In genomic region chr2:174063074-174063473, GRCm38 (mm10) we compare ENCODE assay signal across 19 mouse cellular contexts. TPM values are rescaled to one million over a fixed set of nuclear protein-coding genes. Genes with fewer than 3 reads are reported as not detected.
DNase-seq lines count a peak whose midpoint lies in the region; ATAC-seq lines count a peak whose summit lies in the region.
"Had no signal": no experiment of that assay in that cellular context is flagged by ENCODE, and none has a peak within 500 bp of the region (broad histone marks: within the 10 kb centered on the region; RNA-seq: fewer than 3 reads in every experiment).

No protein-coding gene starts in this region.

- H3K4me1 ChIP-seq in embryonic facial prominence, embryonic 10.5 days, result 0 out of 2 replicates have a peak, but pooled peaks cover 3% of the 10 kb centered on the region
- H3K4me1 ChIP-seq in limb, embryonic 15.5 days, result peaks cover 41% of the 10 kb centered on the region

- no peak overlapping the region for H3K4me3 ChIP-seq in embryonic facial prominence, embryonic 10.5 days
- H3K4me3 ChIP-seq in limb, embryonic 15.5 days, result no peak overlapping the region
- H3K4me3 ChIP-seq: midbrain, embryonic 10.5 days; stomach, embryonic 15.5 days had no signal

- DNase-seq in heart, postnatal 10 days, result peak; percentile 45 to 54
- no peak for DNase-seq in heart, adult 9 months (ENCODE audit: low spot score in 2 of 2)
- no peak for DNase-seq in embryonic facial prominence, embryonic 10.5 days (ENCODE audit: low spot score)
- DNase-seq in fibroblast of lung, adult 2 months (ENCODE audit: low read depth), result peak; percentile 27
- DNase-seq in right cerebral cortex, postnatal 36 days (ENCODE audit: low spot score in 2 of 2), result no peak
- no peak for DNase-seq in ovary, postnatal 36 days (ENCODE audit: low spot score)
- no peak for DNase-seq in thymus, adult 18-20 months
- DNase-seq: adrenal gland, adult 8-10 months; cerebellum, adult 11-12 months; kidney, postnatal 14 days; liver, postnatal 0 days; lung, postnatal 36 days; retina, postnatal 1 day; thymus, postnatal 4 days had no signal

- H3K9me3 ChIP-seq in embryonic facial prominence, embryonic 10.5 days, result no peaks in the 10 kb centered on the region
- H3K9me3 ChIP-seq in limb, embryonic 15.5 days, result no peaks in the 10 kb centered on the region
- H3K9me3 ChIP-seq: midbrain, embryonic 10.5 days; stomach, embryonic 15.5 days had no signal

- peak overlapping the region; percentile 30; the same call in 1 of the 2 replicates for H3K27ac ChIP-seq in embryonic facial prominence, embryonic 10.5 days (replicated peaks)
- peak overlapping the region; percentile 92 for H3K27ac ChIP-seq in limb, embryonic 15.5 days
- H3K27ac ChIP-seq: midbrain, embryonic 10.5 days; stomach, embryonic 15.5 days had no signal

- peak overlapping the region; percentile 17; the same call in 1 of the 2 replicates for H3K4me2 ChIP-seq in limb, embryonic 15.5 days
- H3K4me2 ChIP-seq: stomach, embryonic 15.5 days had no signal

- WGBS in embryonic facial prominence, embryonic 10.5 days, result 85% methylated on average over 6 of the region's 6 CpGs
- WGBS in limb, embryonic 15.5 days, result 39% methylated on average over 6 of the region's 6 CpGs

- intact Hi-C loops in heart, postnatal 10 days (cut with DNase I), result no loop called here

- no peak overlapping the region for H3K9ac ChIP-seq in limb, embryonic 15.5 days
- H3K9ac ChIP-seq: liver, postnatal 0 days; stomach, embryonic 15.5 days had no signal

- ATAC-seq in limb, embryonic 15.5 days (ENCODE audit: insufficient number of reproducible peaks, low FRiP score, low TSS enrichment, low read depth), result peak; percentile 82
- ATAC-seq: forebrain, embryonic 16.5 days; liver, postnatal 0 days had no signal

- H3K27me3 ChIP-seq in embryonic facial prominence, embryonic 10.5 days (replicated peaks; ENCODE audit: low read depth, poor library complexity, severe bottlenecking), result no peaks in the 10 kb centered on the region
- H3K27me3 ChIP-seq in limb, embryonic 15.5 days, result no peaks in the 10 kb centered on the region
- H3K27me3 ChIP-seq: stomach, embryonic 15.5 days had no signal

- H3K36me3 ChIP-seq in embryonic facial prominence, embryonic 10.5 days (replicated peaks), result no peaks in the 10 kb centered on the region
- H3K36me3 ChIP-seq in limb, embryonic 15.5 days, result no peaks in the 10 kb centered on the region
- H3K36me3 ChIP-seq: G1E; midbrain, embryonic 10.5 days; stomach, embryonic 15.5 days had no signal

RNA-seq across cellular contexts. Expression of gene Stx16, which starts 13.0 kb away (rescaled TPM):
- total RNA-seq in heart, postnatal 10 days (2021), result 10 to 100 TPM; 35.3 to 38.7 TPM
- polyA plus RNA-seq in embryonic facial prominence, embryonic 10.5 days (2016; fragmentation: Nextera tagmentation; extraction: Ambion mirVana), result 10.6 and 11.2 TPM in 2 replicates
- 12.5 and 12.6 TPM in 2 replicates for polyA plus RNA-seq in limb, embryonic 15.5 days (2015; fragmentation: Nextera tagmentation; extraction: Ambion mirVana)

RNA-seq across cellular contexts. Expression of gene Npepl1, which starts 47.1 kb away (rescaled TPM):
- 10 to 100 TPM; 60.5 to 63.0 TPM for total RNA-seq in heart, postnatal 10 days (2021)
- 38.4 and 40.5 TPM in 2 replicates for polyA plus RNA-seq in embryonic facial prominence, embryonic 10.5 days (2016; fragmentation: Nextera tagmentation; extraction: Ambion mirVana)
- 69.9 and 86.1 TPM in 2 replicates for polyA plus RNA-seq in limb, embryonic 15.5 days (2015; fragmentation: Nextera tagmentation; extraction: Ambion mirVana)

Comparison
In these comparisons a context has a peak if more than half of its experiments do, and no peak if none do; other contexts are left out.
1. DNase-seq: peak in heart, postnatal 10 days (2 of 2) and fibroblast of lung, adult 2 months (single experiment); none in heart, adult 9 months (0 of 2), embryonic facial prominence, embryonic 10.5 days (single experiment), right cerebral cortex, postnatal 36 days (0 of 2), ovary, postnatal 36 days (single experiment) and thymus, adult 18-20 months (0 of 2).